Mouse (Mus musculus) liver, embryonic 14.5 days (tissue): ENCODE results near the gene Arid1b. TPM values are rescaled to one million over a fixed set of nuclear protein-coding genes. Genes with fewer than 3 reads are reported as not detected.

Experiments used
- ATAC-seq: fragments of 200-750 bp; cut with Nextera tagmentation; 2 replicates; pipeline ENCODE4 v1.8.0; 2017; ENCODE audit warnings: moderate number of reproducible peaks, mild to moderate bottlenecking, moderate library complexity; ENCODE audit not compliant: insufficient read depth
- DNase-seq, 3 experiments: peaks; one replicate each; pipeline ENCODE4 v3.0.0-alpha.2; 2012 to 2013; ENCODE audit warnings: low read depth in 3 of 3, low spot score in 3 of 3
- H3K27ac ChIP-seq: fragments of 300-500 bp; sonication (generic); 2 replicates; pipeline ENCODE4 v1.5.1; 2014; ENCODE audit warnings: moderate library complexity, mild to moderate bottlenecking, control low read depth, inconsistent platforms
- H3K27me3 ChIP-seq: fragments of 300-500 bp; sonication (generic); 2 replicates; pipeline ENCODE4 v1.6.1; 2014; ENCODE audit warnings: mild to moderate bottlenecking, low read length, moderate library complexity; ENCODE audit not compliant: control insufficient read depth, insufficient read depth
- H3K36me3 ChIP-seq: fragments of 300-500 bp; sonication (generic); replicated peaks from 2 replicates; pipeline ENCODE4 v1.6.1; 2014; ENCODE audit warnings: low read depth; ENCODE audit not compliant: control insufficient read depth, insufficient read depth
- H3K4me1 ChIP-seq, 2 experiments: fragments of 200-500 bp in 1 of 2; fragments of 300-500 bp in 1 of 2; sonication (generic) in 1 of 2; replicated peaks; 2 replicates each; pipeline ENCODE4 v1.6.1; 2012 to 2014; ENCODE audit warnings: antibody characterized with exemption in 1 of 2, inconsistent platforms in 1 of 2, low read length in 1 of 2; ENCODE audit not compliant: control insufficient read depth in 2 of 2, insufficient read depth in 2 of 2
- H3K4me2 ChIP-seq: fragments of 300-500 bp; sonication (generic); 2 replicates; pipeline ENCODE4 v1.6.1; 2014; ENCODE audit warnings: low read depth, mild to moderate bottlenecking, control low read depth, moderate library complexity
- H3K4me3 ChIP-seq, 2 experiments: fragments of 200-500 bp in 1 of 2; fragments of 300-500 bp in 1 of 2; sonication (generic) in 1 of 2; 2 replicates each; pipeline ENCODE4 v1.5.1; 2012 to 2014; ENCODE audit warnings: low read depth in 2 of 2, low read length in 2 of 2, mild to moderate bottlenecking in 2 of 2, control low read depth in 1 of 2, inconsistent platforms in 1 of 2, moderate library complexity in 1 of 2; ENCODE audit not compliant: insufficient read depth in 1 of 2
- H3K9ac ChIP-seq: fragments of 300-500 bp; sonication (generic); replicated peaks from 2 replicates; pipeline ENCODE4 v1.6.1; 2014; ENCODE audit warnings: mild to moderate bottlenecking, control low read depth, moderate library complexity
- H3K9me3 ChIP-seq: fragments of 300-500 bp; sonication (generic); 2 replicates; pipeline ENCODE4 v1.6.1; 2016; ENCODE audit warnings: low read length, mixed read lengths; ENCODE audit not compliant: control insufficient read depth
- CTCF ChIP-seq: IDR thresholded peaks from 2 replicates; pipeline ENCODE4 v1.5.1; 2016; ENCODE audit warnings: antibody characterized with exemption, low read depth, control low read depth
- EP300 ChIP-seq: IDR thresholded peaks from 2 replicates; pipeline ENCODE4 v1.6.1; 2016; ENCODE audit warnings: antibody characterized with exemption, low read depth
- WGBS: fragments of 180-500 bp; shearing (Covaris S2); extraction: QIAGEN DNeasy Blood & Tissue Kit; methylation state at CpG from one replicate; pipeline ENCODE4 v1.1.7; 2014; ENCODE audit not compliant: insufficient replicate concordance; 5-methylcytosine and 5-hydroxymethylcytosine counted together
- polyA plus RNA-seq, 2 experiments: library from polyadenylated mRNA; depleted of rRNA in 1 of 2; stranded (reverse) in 1 of 2; unstranded in 1 of 2; fragments of >200 nt; fragmentation: Nextera tagmentation in 1 of 2; extraction: Ambion mirVana in 1 of 2; gene quantifications; 2 replicates each; pipeline versions ENCODE4 v1.2.1 to v1.2.3; 2012 to 2014

The Arid1b gene
- polyA plus RNA-seq, 2 experiments: 2.6 to 3.1 TPM

DNA sequence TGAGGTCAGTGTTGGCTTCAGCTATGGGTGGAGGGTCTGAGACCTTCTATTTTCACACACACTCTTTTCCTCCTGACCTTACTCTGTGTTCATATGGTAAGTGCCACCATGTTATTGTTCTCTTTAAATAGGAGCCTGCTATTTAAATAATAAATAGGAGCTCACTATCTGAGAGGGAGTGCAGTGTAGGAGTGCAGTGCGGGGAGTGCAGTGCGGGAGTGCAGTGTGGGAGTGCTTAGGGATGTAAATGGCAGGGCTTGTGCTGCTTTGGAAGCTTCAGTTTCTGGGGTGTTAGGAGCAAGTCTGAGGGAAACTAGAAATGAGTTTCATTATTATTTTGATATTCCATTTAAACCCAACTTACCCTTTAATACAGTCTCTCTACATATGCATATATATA is 36.2 kb downstream of the Arid1b start:
- H3K9me3 ChIP-seq: no peaks in the 10 kb centered on the region
- no peak overlapping the region for H3K4me2 ChIP-seq
- ATAC-seq: no peak
- H3K9ac ChIP-seq: no peak overlapping the region
- no peak for DNase-seq
- no peak overlapping the region for H3K4me3 ChIP-seq
- H3K4me1 ChIP-seq: 0 out of 4 replicates have a peak, but pooled peaks cover 0 to 3% of the 10 kb centered on the region in 2 experiments
- 73% methylated on average over 2 of the region's 2 CpGs for WGBS
- H3K36me3 ChIP-seq: no peaks in the 10 kb centered on the region
- TF ChIP-seq CTCF: no peak
- TF ChIP-seq EP300: no peak
- H3K27me3 ChIP-seq: no peaks in the 10 kb centered on the region
- no peak overlapping the region for H3K27ac ChIP-seq

DNA sequence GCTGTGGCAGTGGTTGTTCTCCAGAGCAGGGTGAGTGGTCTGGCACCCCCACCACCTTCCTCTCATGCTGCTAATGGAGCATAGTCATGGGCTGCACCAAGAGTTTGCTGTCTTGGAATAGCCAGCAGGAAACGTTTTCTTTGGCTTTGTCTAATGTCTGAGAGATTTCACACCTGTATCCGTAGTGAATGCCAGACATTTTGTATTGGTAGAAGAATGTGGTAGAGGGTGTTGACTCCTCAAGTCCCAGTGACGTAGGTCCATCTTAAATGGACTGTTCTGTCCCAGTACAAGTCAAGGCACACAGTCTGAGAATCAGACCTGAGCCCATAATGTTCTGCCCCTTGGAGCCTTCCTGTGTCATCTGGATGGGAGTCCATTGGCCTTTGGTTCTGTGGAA is 39.2 kb downstream of the Arid1b start:
- Histone ChIP-seq H3K27me3 (no peaks in the 10 kb centered on the region), H3K27ac (no peak overlapping the region), H3K36me3 (no peaks in the 10 kb centered on the region), H3K4me1 (0 out of 4 replicates have a peak, but pooled peaks cover 0 to 3% of the 10 kb centered on the region in 2 experiments), H3K4me3 (no peak overlapping the region), H3K9ac (no peak overlapping the region), H3K9me3 (no peaks in the 10 kb centered on the region), H3K4me2 (no peak overlapping the region)
- DNase-seq: no peak
- no peak for ATAC-seq
- WGBS: 69% methylated on average over 3 of the region's 3 CpGs
- no peak for TF ChIP-seq EP300

DNA sequence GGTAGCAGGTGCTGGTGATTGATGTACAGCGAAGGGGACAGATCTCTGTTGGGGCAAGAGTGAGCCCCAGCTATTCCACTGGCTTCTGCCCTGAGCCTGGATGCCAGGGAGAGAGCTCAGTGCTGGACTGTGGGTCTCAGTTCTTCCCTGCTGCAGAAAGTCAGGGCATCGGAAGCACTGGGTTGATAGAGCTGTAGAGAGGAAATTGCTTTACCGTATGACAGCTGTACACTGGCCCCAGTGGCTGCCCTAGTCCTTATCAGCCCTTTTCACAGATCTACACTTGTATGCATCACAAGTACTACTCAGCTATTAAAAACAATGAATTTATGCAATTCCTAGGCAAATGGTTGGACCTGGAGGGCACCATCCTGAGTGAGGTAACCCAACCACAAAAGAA is 40.1 kb downstream of the Arid1b start:
- Histone ChIP-seq H3K36me3 (no peaks in the 10 kb centered on the region), H3K4me1 (0 out of 4 replicates have a peak, but pooled peaks cover 0 to 3% of the 10 kb centered on the region in 2 experiments), H3K4me2 (no peak overlapping the region), H3K9me3 (no peaks in the 10 kb centered on the region), H3K4me3 (no peak overlapping the region), H3K9ac (no peak overlapping the region), H3K27me3 (no peaks in the 10 kb centered on the region), H3K27ac (no peak overlapping the region)
- WGBS: 26% methylated on average over 3 of the region's 3 CpGs
- ATAC-seq (no peak), DNase-seq (no peak)
- TF ChIP-seq CTCF: no peak
- no peak for TF ChIP-seq EP300

DNA sequence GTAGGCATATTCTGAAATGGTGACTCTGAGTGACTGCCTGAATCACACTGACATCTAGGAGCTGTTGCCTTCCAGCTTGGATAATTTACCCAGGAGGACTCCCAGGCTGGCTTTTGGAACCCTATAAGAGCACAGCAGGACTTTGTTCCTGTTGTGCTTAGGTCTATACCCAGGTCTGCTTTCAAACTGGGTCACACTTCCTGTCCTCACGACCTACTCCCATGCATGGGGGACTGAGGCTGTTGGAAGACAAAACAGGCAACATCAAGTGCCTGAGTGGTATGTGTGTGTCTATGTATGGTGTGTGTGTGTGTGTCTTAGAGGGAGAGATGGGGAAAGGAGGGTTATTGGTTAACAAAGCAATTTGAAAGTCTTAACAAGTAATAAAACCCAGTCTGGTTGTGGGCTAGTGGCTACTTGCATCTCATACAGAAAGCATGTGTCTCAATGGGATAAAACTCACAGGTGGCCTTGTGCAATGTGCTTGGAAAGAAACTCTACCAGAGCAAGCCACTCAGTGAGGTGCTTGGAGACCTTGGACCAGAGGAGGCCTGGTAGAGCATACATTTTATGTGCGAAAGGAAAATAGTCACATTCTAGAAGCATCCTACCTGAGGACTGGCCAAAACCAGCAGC is 42.2 kb downstream of the Arid1b start:
- Histone ChIP-seq H3K9ac (no peak overlapping the region), H3K4me3 (no peak overlapping the region), H3K4me2 (no peak overlapping the region), H3K36me3 (no peaks in the 10 kb centered on the region), H3K9me3 (no peaks in the 10 kb centered on the region), H3K4me1 (0 out of 4 replicates have a peak, but pooled peaks cover 0 to 3% of the 10 kb centered on the region in 2 experiments), H3K27ac (no peak overlapping the region), H3K27me3 (no peaks in the 10 kb centered on the region)
- 47% methylated on average over 2 of the region's 2 CpGs for WGBS
- no peak for ATAC-seq
- TF ChIP-seq CTCF (no peak), EP300 (no peak)
- DNase-seq: no peak

DNA sequence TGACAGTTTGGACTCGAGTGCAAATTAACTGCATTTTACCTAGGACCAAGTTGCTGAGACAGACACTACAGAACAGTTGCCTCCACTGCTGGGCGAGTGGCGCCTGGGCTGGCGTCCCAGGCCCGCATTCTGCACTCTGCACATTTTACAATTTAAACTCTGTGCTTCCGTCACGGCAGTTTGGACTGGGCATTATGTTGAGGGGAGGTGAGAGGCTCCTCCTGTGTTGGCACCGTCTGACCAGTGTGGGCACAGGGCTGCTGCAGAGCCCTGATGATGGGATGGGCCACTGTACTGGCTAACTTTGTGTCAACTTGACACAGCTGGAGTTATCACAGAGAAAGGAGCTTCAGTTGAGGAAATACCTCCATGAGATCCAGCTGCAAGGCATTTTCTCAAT is 43.1 kb downstream of the Arid1b start:
- Histone ChIP-seq H3K4me2 (no peak overlapping the region), H3K9me3 (no peaks in the 10 kb centered on the region), H3K27me3 (no peaks in the 10 kb centered on the region), H3K4me1 (0 out of 4 replicates have a peak, but pooled peaks cover 0 to 3% of the 10 kb centered on the region in 2 experiments), H3K27ac (no peak overlapping the region), H3K9ac (no peak overlapping the region), H3K36me3 (0 out of 2 replicates have a peak, but pooled peaks cover 2% of the 10 kb centered on the region), H3K4me3 (no peak overlapping the region)
- ATAC-seq: no peak
- DNase-seq: no peak
- TF ChIP-seq CTCF: no peak
- no peak for TF ChIP-seq EP300
- 83% methylated on average over 8 of the region's 8 CpGs for WGBS
